Mouse (Mus musculus) splenic B cell, adult 2 months (primary cell): ENCODE data around the gene Gpx1.

Experiments
- DNase-seq: peaks from one replicate; pipeline ENCODE4 v3.0.0-alpha.2; 2011; ENCODE audit warnings: low read depth, low spot score
- H3K27me3 ChIP-seq: 2 replicates; pipeline ENCODE4 v1.6.1; 2012; ENCODE audit warnings: mild to moderate bottlenecking, low read length, moderate library complexity, mixed read lengths; ENCODE audit not compliant: control insufficient read depth, poor library complexity, insufficient read depth, severe bottlenecking
- H3K36me3 ChIP-seq: 2 replicates; pipeline ENCODE4 v1.6.1; 2012; ENCODE audit warnings: mild to moderate bottlenecking, low read length, moderate library complexity, mixed read lengths; ENCODE audit not compliant: control insufficient read depth, poor library complexity, insufficient read depth, severe bottlenecking

Gene Gpx1

DNA sequence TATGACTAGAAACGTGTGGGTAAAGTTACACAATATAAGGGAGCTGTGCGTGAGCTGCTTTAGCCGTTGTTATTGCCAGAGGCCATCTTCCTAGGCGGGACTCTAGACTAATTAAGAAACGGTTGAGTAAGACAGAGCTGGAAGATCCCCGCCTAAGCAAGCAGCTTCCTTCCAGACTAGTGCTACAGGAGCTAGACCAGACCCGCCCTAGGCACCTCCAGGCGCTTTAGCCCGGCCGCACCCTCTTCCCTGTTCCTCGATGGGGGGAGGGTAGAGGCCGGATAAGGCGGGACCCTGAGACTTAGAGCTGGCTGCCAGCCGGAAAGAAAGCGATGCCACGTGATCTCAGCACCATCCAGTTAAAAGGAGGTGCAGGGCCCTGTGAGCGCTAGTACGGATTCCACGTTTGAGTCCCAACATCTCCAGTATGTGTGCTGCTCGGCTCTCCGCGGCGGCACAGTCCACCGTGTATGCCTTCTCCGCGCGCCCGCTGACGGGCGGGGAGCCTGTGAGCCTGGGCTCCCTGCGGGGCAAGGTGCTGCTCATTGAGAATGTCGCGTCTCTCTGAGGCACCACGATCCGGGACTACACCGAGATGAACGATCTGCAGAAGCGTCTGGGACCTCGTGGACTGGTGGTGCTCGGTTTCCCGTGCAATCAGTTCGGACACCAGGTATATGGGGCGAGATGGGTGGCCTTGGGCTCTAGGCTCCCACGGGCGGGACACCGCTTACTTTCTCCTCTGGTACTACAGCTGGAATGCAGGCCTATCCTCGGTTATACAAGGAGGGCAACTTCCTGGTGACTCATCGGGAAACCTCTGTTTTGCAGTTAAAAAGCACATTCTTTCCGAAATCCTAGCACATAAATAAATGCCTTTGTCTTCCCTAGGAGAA is at the start of gene Gpx1:
Gpx1 (plus strand) TSS at position 18 of the 896 bp plus-strand sequence.
- Histone ChIP-seq H3K27me3 (no peaks in the 10 kb centered on the region), H3K36me3 (peaks cover 5% of the 10 kb centered on the region)
- peak; percentile 91 for DNase-seq

DNA sequence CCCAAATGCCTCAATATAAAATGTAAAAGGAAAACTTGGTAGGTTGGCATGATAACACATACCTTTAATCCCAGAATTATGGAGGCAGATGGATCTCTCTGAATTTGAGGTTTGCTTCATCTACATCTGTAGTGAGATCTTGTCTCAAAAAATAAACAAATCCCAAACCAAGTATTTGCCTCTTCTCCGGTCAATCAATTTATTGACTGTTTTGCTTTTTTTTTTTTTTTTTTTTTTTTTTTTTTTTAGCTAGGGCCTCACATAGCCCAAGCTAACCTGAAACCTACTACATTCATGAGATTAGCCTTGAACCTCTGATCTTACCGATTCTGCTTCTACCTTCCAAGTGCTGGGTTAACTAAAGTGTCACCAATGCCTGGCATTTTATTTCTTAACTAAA is 49.4 kb upstream of the Gpx1 start:
- DNase-seq, result no peak
- Histone ChIP-seq H3K27me3 (no peaks in the 10 kb centered on the region), H3K36me3 (no peaks in the 10 kb centered on the region)

DNA sequence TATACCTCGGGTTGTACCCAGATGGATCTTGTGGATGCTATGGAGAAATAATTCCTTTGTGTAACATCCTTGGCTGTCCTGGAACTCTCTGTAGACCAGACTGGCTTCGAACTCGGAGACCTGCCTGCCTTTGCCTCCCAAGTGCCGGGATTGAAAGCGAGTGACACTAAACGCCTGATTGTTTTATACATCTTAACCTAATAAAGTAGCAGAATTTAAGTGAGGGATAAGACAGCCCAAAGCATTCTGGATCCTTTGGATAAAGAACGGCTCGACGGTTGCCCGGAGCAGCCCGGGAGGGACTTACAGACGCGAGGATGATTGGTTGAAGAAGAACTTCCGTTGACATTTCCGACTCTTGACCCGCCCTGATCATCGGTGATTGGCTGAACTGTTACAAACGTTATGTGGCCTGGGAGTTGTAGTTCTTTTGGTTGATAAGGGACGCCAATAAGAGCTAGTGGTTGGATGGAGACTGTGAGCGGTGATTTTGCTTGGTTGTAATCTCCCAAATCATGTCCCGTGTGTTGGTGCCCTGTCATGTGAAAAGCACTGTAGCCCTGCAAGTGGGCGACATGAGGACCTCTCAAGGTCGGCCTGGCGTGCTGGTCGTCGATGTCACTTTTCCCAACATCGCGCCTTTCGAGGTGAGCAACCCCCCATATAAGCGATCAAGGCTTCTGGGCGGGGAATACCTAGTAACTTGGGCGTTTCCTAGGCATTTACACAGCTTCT is 48.5 kb upstream of the Gpx1 start, which contains the start of gene Nicn1:
Nicn1 (plus strand) TSS at position 414 of the 735 bp plus-strand sequence.
- peak; percentile 95 for DNase-seq
- H3K36me3 ChIP-seq, result no peaks in the 10 kb centered on the region; the same call in 1 of the 2 replicates
- H3K27me3 ChIP-seq, result no peaks in the 10 kb centered on the region

DNA sequence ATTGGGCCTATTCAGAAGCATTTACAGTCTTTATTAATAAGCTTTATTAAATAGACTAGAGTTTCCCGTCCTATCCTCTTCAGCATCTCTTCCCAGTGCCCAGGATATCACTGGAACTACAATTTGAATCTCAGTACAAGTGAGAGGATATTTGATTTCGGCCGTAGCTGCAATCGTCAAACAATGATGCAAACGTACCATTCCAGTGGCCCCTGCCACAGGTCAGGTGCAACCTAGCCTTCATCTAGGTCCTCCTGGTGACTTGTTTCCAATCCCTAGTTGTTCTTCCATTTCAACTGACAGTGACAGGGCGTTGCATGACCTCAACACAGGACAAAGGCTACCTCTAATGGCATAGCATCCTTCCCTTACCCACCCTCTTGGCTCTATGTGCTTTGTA is 47.9 kb upstream of the Gpx1 start:
- no peak for DNase-seq
- no peaks in the 10 kb centered on the region for H3K27me3 ChIP-seq
- no peaks in the 10 kb centered on the region; the same call in 1 of the 2 replicates for H3K36me3 ChIP-seq

DNA sequence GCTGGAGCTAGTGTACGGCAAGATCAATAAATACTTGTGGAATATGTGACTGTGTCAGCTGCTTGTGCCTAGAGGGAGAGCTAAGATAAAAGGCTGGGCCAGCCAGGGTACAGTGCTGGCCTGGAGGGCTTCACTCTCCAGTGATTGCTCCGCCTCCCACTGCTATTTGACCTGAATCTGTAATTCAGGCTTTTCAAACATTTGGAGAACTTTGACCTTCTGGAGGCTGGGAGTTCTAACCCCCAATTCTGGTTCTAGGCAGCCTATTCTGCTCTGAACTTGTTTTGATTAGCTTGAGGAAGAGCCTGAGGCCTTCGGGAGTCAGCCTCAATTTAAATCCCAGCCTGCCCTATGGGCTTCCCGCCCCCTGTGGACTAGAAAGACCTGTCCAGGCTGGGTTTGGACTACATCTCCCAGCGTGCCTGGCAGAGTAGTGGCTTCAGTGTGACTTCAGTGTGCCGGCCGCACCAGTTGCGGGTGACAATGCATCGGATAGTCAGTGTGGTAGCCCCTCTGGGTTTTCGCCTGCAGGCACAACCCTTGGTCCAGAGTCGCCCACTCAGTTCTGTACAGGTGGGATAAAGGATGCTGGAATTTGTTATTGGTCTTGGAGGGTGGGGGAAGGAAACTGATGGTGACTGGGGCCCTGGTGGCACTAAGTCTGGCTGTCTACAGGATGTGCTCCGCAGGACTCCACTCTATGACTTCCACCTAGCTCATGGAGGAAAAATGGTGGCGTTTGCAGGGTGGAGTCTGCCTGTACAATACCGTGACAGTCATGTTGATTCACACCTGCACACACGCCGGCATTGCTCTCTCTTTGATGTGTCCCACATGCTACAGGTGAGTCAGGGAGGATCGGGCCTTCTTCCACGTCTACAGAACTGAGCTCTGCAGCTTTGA is 42.0 kb upstream of the Gpx1 start, which contains the start of gene Amt:
Amt (plus strand) TSS at position 401 of the 903 bp plus-strand sequence.
- no peaks in the 10 kb centered on the region; the same call in 1 of the 2 replicates for H3K36me3 ChIP-seq
- no peaks in the 10 kb centered on the region for H3K27me3 ChIP-seq
- DNase-seq, result no peak

DNA sequence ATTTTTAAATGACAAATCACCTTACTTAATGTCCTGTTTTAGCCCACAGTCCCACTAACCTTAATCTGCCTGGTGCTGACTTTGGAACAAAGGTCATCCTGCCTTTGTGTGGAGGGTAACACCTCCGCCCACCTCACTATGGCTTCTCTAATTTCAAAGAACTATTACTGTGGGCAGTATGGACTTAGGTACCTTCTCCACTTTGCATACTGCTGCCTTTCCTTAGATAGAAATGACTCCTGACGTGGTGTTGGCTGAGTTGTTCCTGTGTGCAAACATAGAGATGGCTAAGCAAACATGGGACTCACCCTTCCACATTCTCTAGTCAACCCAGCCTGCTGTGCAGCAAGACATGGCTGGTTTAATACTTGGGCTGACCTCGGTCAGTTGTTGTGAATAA is 36.9 kb upstream of the Gpx1 start:
- no peak for DNase-seq
- H3K27me3 ChIP-seq, result no peaks in the 10 kb centered on the region
- 0 out of 2 replicates have a peak, but pooled peaks cover 1% of the 10 kb centered on the region for H3K36me3 ChIP-seq

DNA sequence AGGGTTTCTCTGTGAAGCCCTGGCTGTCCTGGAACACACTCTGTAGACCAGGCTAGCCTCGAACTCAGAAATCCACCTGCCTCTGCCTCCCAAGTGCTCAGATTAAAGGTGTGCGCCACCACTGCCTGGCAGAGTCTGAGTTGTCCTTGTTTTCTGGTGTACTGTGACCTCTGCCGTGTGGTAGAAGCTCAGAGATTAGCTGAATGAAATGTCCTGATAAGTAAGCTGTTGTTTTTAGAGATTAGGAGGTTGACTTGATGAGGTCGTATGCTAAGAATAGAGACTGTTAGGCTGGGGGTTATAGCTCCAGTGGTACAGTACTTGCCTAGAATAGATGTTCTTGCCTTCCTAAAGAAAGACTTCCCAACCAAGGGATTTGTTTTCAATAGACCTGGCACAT is 34.0 kb upstream of the Gpx1 start:
- Histone ChIP-seq H3K27me3 (no peaks in the 10 kb centered on the region), H3K36me3 (0 out of 2 replicates have a peak, but pooled peaks cover 1% of the 10 kb centered on the region)
- DNase-seq, result no peak

DNA sequence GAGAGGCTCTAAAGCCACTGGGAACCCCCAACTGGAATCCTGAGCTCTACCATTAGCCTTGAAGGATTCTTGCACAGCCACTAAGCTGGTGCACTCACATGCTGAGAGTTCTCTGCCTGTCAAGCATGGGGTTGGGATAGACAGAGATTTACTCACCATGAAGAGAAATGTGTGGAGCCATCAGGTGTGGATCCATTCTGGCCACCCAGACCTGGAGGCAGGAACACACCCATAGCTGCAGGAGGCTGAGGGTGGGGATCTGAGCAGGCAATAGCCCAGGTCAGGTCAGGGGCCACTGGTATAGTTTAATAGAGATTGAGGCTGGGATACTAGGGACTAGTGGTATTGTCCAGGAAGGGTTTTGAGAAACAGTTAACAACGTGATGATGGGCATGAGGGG is 33.5 kb upstream of the Gpx1 start:
- Histone ChIP-seq H3K36me3 (0 out of 2 replicates have a peak, but pooled peaks cover 1% of the 10 kb centered on the region), H3K27me3 (no peaks in the 10 kb centered on the region)
- DNase-seq, result no peak

DNA sequence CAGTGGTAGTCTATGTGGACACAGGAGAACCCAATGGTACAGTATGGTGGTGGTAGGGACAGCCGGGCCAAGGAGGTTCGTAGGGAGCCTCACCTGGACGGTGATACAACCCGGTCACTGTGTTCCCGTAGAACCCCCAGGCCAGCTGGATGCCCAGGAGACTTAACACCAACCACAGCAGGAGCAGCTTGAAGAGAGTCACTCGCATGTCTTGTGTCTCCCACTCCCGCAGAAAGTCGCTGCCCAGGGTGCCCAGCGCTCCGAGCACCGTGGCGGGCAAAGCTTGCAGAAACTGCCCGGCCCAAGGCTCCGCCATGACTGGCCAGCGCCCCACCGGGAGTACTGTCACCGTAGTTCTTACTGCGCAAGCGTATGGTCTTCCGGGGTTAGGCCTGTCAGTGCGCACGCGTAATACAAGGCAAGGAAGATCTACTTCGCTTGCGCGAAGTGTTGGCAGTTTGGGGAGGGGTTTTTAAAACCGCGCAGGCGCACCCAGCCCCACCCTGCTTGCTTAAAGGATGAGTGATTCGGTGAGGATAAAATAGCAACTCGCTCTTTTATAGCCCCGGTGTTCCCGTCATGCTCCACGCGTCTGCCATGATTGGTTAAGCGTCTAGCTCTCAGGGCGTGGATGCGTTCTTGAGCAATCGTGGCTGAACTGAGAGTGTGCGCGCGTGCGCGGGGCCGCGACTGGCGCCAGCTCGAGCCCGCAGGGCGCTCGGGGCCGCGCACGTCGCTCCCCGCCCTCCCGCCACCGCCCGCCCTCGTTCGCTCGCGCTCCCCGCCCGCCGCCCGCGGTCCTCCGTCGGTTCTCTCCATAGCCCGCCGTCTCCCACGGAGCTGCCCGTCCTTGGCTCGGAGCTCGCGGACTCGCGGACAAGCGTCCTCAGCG is 32.8 kb upstream of the Gpx1 start, which contains the start of the genes Rhoa and Tcta:
Rhoa (plus strand) TSS at position 501 of the 892 bp plus-strand sequence.
Tcta (minus strand) TSS at position 532 of the 892 bp plus-strand sequence.
- H3K36me3 ChIP-seq, result peaks cover 1% of the 10 kb centered on the region; the same call in 1 of the 2 replicates
- peak; percentile 100 for DNase-seq
- H3K27me3 ChIP-seq, result no peaks in the 10 kb centered on the region

DNA sequence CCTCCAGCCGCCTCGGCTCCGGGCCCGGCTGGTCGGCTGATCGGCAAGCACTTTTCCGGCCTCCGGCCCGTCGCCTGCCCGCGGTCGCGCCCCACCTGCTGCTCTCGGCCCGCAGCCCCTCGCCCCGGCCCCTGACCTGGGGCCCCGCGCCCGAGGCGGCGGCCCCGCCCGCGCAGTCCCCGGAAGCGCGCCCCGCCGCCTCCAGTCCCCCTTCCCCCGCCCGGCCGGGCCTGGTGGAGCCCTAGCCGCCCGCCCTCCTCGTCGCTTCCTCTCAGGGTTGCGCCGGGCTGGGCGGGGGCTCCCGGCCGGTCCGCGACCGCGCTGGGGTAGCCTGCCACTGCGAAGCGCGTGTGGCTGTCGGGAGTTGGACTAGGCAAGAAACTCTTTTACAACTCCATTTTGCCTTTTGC is 32.1 kb upstream of the Gpx1 start:
- Histone ChIP-seq H3K27me3 (no peaks in the 10 kb centered on the region), H3K36me3 (peaks cover 1% of the 10 kb centered on the region; the same call in 1 of the 2 replicates)
- peak; percentile 90 for DNase-seq

DNA sequence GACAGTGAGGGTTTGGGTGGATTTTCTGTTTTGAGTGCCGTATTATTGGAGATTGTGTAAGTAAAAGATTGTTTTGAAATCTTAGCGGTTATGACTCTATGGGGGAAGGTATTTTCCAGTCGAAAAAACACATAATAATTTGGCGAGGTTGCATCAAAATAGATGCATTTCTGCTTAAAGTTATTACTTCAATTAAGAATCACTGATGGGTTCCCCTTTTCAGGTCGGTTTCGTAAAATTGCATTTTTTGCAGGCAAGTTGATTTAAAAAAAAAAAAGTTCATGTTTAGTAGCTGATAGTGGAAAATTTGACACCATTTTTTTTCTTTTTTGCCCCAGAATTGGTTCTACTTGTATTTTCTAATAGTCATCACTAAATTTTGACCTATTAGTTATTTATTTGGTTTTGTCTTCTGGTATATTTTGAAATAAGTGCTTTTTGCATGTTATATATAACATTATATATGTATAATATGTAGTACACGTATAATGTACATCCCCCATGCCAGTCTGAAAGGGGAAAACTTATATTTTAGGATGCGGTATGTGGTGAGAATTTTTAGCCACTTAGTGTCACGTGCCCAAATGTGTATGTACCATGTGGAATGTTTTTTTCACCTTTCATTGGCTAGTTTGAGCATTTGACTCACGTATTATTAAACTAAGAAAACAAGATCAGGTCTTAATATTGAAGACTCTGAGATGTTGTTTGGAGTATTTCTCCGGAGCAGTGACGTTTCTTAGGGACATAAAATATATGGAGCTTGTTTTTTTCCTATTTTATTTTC is 31.5 kb upstream of the Gpx1 start:
- H3K27me3 ChIP-seq, result no peaks in the 10 kb centered on the region
- peak; percentile 61 for DNase-seq

DNA sequence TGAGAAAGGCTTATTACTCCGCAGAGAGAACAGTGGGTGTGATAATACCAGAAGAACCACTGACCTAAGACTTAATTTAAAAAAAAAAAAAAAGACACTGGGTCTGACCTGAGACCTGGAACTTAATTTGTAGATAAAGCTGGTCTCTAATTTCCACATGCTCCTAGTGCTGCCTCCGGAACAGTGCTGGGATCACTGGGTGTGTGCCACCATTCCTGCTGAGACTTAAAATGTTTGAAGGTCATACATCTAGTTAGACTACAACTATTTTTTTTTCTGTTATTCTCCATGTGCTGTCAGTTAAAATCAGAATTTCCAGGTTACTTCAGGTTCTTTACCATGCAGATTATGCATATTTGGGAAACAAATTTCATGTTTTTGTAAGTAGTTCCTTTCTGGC is 30.6 kb upstream of the Gpx1 start:
- Histone ChIP-seq H3K27me3 (no peaks in the 10 kb centered on the region), H3K36me3 (no peaks in the 10 kb centered on the region; the same call in none of the 2 replicates)
- no peak for DNase-seq

More for the DNA sequence above, 31.5 kb upstream of the Gpx1 start:
- H3K36me3 ChIP-seq, result peaks cover 1% of the 10 kb centered on the region
